In the genomic region with DNA sequence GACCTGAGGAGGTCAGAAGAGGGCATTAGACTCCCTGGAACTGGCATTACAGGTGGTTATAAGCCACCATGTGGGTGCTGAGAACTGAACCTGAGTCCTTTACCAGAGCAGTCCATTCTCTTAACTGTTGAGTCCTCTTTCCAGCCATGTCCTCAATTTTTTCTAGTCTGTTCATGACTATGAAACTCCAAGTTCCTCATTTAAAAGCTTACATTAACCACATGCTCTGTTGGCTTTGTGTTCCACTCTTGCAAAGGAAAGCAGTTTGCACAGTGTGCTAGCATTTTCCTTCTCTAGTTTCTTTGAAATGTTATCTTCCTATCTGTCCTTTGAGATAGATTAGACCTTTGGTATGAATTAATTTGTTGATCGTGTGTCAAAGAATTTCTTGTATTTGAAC, we compare ENCODE assay signal across 26 mouse cellular contexts. TPM values are rescaled to one million over a fixed set of nuclear protein-coding genes. Genes with fewer than 3 reads are reported as not detected.
DNase-seq lines count a peak whose midpoint lies in the region; ATAC-seq lines count a peak whose summit lies in the region.
"Had no signal": no experiment of that assay in that cellular context is flagged by ENCODE, and none has a peak within 500 bp of the region (broad histone marks: within the 10 kb centered on the region; RNA-seq: fewer than 3 reads in every experiment).

No protein-coding gene starts in this region.

- no peak overlapping the region for H3K27ac ChIP-seq in hindbrain, embryonic 13.5 days
- H3K27ac ChIP-seq: embryonic facial prominence, embryonic 10.5 days; embryonic facial prominence, embryonic 12.5 days; forebrain, embryonic 13.5 days; forebrain, embryonic 15.5 days had no signal

- H3K27me3 ChIP-seq in hindbrain, embryonic 13.5 days = no peaks in the 10 kb centered on the region
- H3K27me3 ChIP-seq: CH12.LX; embryonic facial prominence, embryonic 12.5 days; forebrain, embryonic 13.5 days; forebrain, embryonic 15.5 days; Patski had no signal

- no peak overlapping the region for H3K4me3 ChIP-seq in hindbrain, embryonic 13.5 days
- H3K4me3 ChIP-seq: embryonic facial prominence, embryonic 10.5 days; embryonic facial prominence, embryonic 12.5 days; forebrain, embryonic 13.5 days; forebrain, embryonic 15.5 days had no signal

- H3K36me3 ChIP-seq in hindbrain, embryonic 13.5 days = no peaks in the 10 kb centered on the region
- H3K36me3 ChIP-seq: embryonic facial prominence, embryonic 10.5 days; embryonic facial prominence, embryonic 12.5 days; forebrain, embryonic 15.5 days; G1E had no signal

- no peak overlapping the region for H3K4me2 ChIP-seq in hindbrain, embryonic 13.5 days
- H3K4me2 ChIP-seq: embryonic facial prominence, embryonic 12.5 days; forebrain, embryonic 13.5 days; forebrain, embryonic 15.5 days had no signal

- 94% methylated on average over 1 of the region's 1 CpGs for WGBS in hindbrain, embryonic 13.5 days

- H3K9ac ChIP-seq in hindbrain, embryonic 13.5 days = no peak overlapping the region
- H3K9ac ChIP-seq: embryonic facial prominence, embryonic 12.5 days; forebrain, embryonic 13.5 days; forebrain, embryonic 15.5 days; forebrain, postnatal 0 days had no signal

- H3K4me1 ChIP-seq in hindbrain, embryonic 13.5 days (replicated peaks) = no peaks in the 10 kb centered on the region
- H3K4me1 ChIP-seq: embryonic facial prominence, embryonic 10.5 days; embryonic facial prominence, embryonic 12.5 days; forebrain, embryonic 13.5 days; forebrain, embryonic 15.5 days had no signal

- no peaks in the 10 kb centered on the region for H3K9me3 ChIP-seq in hindbrain, embryonic 13.5 days
- H3K9me3 ChIP-seq: embryonic facial prominence, embryonic 10.5 days; embryonic facial prominence, embryonic 12.5 days; forebrain, embryonic 13.5 days; forebrain, embryonic 15.5 days; G1E had no signal

- no peak for DNase-seq in right cerebral cortex, postnatal 4 days
- no peak for DNase-seq in liver
- DNase-seq: adrenal gland, adult 2 months; adrenal gland, postnatal 10 days; adrenal gland, postnatal 25 days; B cell, adult 2 months; cerebellum, adult 11 months; cerebellum, adult 18-20 months; cerebellum, adult 8-10 months; cerebellum, adult 9-11 months; cerebellum, postnatal 14 days; cerebellum, postnatal 36 days; forebrain, postnatal 0 days had no signal

- peak; percentile 76 for ATAC-seq in common myeloid progenitor, adult 5-6 weeks (replicated peaks; ENCODE audit: low read depth, poor library complexity, severe bottlenecking)
- peak; percentile 66 to 92; a peak in 3 of 4 replicates for ATAC-seq in hematopoietic stem cell, adult 5-6 weeks (replicated peaks in 1 of 2; ENCODE audit: insufficient read depth in 1 of 2, low FRiP score in 2 of 2, low TSS enrichment in 1 of 2, low read depth in 1 of 2, poor library complexity in 2 of 2, severe bottlenecking in 2 of 2)
- peak; percentile 88 for ATAC-seq in megakaryocyte progenitor cell, adult 5-6 weeks (replicated peaks; ENCODE audit: poor library complexity)
- ATAC-seq in hindbrain, embryonic 13.5 days (ENCODE audit: low FRiP score) = no peak
- ATAC-seq: activated CD4-positive, CD25-positive, alpha-beta regulatory T cell, adult 4 months; CD4-positive, CD25-positive, alpha-beta regulatory T cell, adult 4 months; forebrain, embryonic 13.5 days; forebrain, embryonic 15.5 days; forebrain, postnatal 0 days; Patski had no signal

RNA-seq across cellular contexts. Expression of a gene that starts 57.3 kb away (rescaled TPM):
- 0.32 TPM in 1 of 2 replicates, not detected in the other for total RNA-seq in common myeloid progenitor, adult 5-6 weeks (2017)
- total RNA-seq in hematopoietic stem cell, adult 5-6 weeks (2017) = 2.3 TPM in 1 of 2 replicates, not detected in the other
- total RNA-seq in megakaryocyte progenitor cell, adult 5-6 weeks (2015) = 0.10 TPM in 1 of 2 replicates, not detected in the other
- 1.1 TPM in 1 of 2 replicates, not detected in the other for total RNA-seq in megakaryocyte progenitor cell, adult 5-6 weeks (2017)
- 19.8 and 21.2 TPM in 2 replicates for polyA plus RNA-seq in hindbrain, embryonic 13.5 days (2015; fragmentation: Nextera tagmentation; extraction: Ambion mirVana)
- polyA plus RNA-seq: G1E had no signal
